Mouse (Mus musculus): ENCODE results near the gene Aldh3b2.
"Not testable (repeated sequence)": the region's sequence is repeated elsewhere in the genome, so short reads cannot be mapped to it uniquely, and the experiment has no call there.

Gene Aldh3b2

DNA sequence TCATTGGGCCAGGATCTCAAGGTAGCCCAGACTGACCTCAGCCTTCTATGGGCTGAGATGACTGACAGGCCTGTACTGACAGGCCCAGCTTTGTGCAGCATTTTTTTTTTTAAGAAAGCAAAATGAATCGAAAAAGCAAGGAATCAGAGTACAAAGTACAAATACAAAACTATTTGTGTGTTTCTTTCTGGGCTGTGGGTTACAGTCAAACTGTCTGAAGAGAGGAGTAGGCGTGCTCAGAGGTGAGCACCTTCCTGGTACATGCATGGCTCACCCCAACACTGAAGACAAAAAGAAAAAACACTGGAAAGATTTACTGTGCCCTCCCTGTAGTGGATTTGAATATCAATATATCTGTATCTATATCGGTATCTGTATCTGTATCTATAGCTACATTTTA, 24.3 kb upstream of the Aldh3b2 start:
- DNase-seq (ENCODE audit: low read depth, low spot score), result no peak

DNA sequence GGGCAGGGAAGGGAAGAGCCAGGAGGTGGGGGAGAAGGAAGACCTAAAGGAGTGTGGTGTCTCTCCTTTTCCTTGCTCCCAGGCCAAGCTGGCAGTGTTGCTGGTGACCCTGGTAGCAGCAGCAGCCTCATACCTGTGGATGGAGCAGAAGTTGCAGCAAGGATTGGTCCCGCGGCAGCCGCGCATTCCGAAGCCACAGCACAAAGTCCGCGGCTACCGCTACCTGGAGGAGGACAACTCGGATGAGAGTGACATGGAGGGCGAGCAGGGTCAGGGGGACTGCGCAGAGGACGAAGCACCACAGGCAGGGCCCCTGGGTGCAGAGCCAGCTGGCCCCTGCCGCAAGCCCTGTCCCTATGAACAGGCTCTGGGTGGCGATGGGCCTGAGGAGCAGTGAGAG, 23.6 kb upstream of the Aldh3b2 start:
- DNase-seq (ENCODE audit: low read depth, low spot score), result no peak

- no peak for DNase-seq (ENCODE audit: low read depth, low spot score)
These were observed 21.8 kb upstream of the Aldh3b2 start for GRCm38 (mm10) chr19:3950331-3950730.

DNA sequence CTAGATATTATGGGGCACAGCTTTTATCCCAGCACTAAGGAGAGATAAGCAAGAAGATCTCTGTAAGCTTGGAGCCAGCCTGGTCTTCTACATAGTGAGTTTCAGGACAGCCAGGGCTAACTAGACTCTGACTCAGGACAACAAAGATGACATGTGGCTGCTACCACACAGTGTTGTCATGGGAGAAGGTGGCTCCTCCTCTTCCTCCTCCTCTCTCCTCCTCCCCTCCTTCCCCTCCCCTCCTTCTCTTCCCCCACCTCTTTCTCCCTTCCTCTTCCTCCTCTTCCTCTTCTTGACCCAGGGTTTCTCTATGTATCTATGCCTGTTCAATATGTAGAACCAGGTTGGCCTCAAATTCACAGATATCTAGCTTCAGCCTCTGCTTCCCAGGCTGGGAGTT, 20.7 kb upstream of the Aldh3b2 start:
- DNase-seq (ENCODE audit: low read depth, low spot score), result no peak

DNA sequence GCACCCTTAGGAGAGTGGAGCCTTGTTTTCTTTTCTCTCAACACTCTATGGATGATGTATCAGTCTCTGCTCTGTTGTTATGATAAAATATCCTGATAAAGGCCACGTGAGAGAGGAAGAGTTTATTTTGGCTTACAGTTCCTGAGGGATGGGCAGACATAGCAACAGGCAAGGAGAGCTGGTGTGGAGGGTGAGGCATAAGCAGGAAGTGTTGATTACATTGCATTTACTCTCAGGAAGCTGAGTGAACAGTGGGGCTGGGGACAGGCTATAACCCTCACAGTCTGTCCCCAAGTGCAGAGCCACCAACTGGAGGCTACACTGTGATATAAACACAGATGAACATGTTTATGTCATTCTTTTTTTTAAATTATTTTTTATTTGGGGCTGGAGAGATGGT, 20.0 kb upstream of the Aldh3b2 start:
- DNase-seq (ENCODE audit: low read depth, low spot score), result no peak

DNA sequence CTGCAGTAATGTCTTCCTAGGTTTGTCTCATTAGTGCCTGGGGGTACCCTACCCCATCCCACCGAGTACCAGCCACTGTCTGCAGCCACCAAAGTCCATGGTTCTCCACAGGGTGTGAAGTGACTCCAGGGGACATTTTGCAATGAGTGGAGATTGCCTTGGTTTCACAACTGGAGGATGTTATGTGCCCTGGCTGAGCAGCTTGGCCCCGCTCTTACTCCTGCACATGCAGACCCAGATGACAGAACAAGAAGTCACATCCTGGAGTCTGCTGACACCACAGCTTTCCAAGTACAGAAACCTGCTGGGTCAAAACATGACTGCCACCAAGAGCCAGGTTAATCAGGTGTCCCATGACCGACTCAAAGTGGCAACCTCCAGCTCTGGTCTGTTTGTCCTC, 17.1 kb upstream of the Aldh3b2 start:
- no peak for DNase-seq (ENCODE audit: low read depth, low spot score)

- DNase-seq (ENCODE audit: low read depth, low spot score), result no peak
These were observed 16.3 kb upstream of the Aldh3b2 start for GRCm38 (mm10) chr19:3955804-3956203.

DNA sequence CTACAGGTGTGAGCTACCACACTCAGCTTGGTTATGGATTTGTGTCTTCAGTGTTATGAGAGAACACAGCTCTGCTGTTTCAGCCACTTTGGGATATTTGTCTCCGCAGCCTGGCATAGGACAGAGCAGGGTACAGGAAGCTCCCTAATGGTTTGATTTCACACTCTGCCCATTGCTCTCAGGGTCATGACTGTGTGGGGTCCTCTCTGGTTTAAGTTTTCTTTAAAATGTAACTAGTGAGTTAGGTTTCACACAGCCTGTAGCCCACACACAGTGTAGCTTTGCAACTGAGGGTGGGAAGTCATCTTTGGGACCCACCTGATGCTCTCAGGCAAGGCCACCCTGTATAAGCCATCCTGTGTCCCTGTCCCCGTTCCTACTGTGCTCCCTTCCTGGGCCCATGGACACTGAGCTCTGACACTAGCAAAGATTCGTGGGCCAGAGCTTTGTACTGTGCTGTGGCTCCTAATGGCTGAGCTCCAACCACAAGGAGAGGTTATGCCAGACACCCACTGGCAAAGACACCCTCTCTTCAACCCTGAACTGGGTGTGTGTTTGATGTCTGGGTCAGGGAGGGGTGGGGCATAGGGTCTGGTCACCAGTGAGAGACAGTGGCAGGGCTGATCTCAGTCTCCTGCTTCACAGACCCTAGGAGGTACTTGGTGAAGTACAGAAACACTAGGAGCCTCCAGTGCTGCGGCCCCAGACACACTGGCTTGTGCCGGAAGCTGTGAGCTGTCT, 14.7 kb upstream of the Aldh3b2 start:
- not testable (repeated sequence) for DNase-seq (ENCODE audit: low read depth, low spot score)

DNA sequence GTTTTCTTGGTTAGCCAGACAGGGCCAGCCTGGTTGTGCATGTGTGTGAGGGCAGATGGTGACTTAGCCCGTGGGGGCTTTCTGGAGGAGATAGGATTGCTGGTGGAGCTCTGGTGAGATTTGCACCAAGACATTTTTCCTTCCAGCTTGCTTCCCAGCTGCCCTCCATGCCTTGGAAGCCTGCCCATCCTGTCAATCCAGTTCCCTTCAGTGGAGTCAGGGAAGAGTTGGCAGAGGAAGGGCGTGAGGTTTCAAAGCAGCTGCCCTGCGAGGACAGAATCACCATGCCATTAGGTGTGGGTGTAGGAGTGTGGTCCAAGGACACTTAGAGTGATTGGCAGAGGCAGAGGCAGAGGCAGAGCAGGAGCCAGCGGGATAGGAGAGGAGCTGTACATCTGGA, 13.7 kb upstream of the Aldh3b2 start, which contains the start of gene Aldh3b3:
TSS of gene Aldh3b3 (plus strand) at position 176 of the 400 bp plus-strand sequence.
- DNase-seq (ENCODE audit: low read depth, low spot score), result no peak

- no peak for DNase-seq (ENCODE audit: low read depth, low spot score)
These were observed 13.1 kb upstream of the Aldh3b2 start for GRCm38 (mm10) chr19:3959030-3959429.

- no peak for DNase-seq (ENCODE audit: low read depth, low spot score)
These were observed 11.9 kb upstream of the Aldh3b2 start for GRCm38 (mm10) chr19:3960211-3960610.

- not testable (repeated sequence) for DNase-seq (ENCODE audit: low read depth, low spot score)
These were observed 10.3 kb upstream of the Aldh3b2 start for GRCm38 (mm10) chr19:3961805-3962204.

- no peak for DNase-seq (ENCODE audit: low read depth, low spot score)
These were observed 9.7 kb upstream of the Aldh3b2 start for GRCm38 (mm10) chr19:3962469-3962868.

DNA sequence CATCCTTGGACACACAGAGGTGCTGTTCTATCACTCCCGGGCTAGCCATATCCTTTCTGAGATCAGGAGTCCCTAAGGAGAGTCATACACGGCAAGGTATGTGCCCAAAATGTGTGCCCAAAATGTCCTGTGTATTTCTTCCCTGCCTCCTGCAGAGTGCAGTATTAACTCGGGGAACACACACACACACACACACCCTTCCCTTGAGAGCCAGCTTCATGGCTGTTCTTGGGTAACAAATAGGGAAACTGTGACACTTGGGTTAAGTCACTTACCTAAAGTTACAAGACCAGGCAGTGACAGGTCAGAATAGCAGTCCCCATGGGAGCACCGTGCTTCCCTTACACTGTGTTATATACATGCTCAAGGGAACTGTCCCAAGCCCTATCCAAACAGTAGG, 8.1 kb upstream of the Aldh3b2 start:
- no peak for DNase-seq (ENCODE audit: low read depth, low spot score)

GRCm38 (mm10) chr19:3966330-3967075, 5.6 kb upstream of the Aldh3b2 start:
- no peak for DNase-seq (ENCODE audit: low read depth, low spot score)

DNA sequence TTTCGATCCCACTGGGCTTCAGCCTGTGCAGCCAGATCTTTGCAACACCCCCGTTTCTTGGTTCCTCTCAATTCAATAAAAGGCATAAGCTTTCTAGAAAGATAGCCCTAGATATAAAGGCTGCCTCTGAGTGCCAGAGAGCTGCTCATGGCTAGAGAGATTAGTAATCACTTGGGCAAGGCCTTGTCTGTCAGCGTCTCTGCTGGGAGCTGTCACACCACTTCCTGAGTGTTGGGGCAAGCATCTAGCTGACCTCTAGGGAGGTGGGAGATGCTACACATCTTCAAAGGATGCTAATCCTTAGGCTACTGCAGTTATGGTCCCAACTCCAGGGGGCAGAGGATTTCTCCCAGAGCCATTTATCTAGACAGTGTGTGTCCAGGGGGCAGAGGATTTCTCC, 4.9 kb upstream of the Aldh3b2 start:
- no peak for DNase-seq (ENCODE audit: low read depth, low spot score)

DNA sequence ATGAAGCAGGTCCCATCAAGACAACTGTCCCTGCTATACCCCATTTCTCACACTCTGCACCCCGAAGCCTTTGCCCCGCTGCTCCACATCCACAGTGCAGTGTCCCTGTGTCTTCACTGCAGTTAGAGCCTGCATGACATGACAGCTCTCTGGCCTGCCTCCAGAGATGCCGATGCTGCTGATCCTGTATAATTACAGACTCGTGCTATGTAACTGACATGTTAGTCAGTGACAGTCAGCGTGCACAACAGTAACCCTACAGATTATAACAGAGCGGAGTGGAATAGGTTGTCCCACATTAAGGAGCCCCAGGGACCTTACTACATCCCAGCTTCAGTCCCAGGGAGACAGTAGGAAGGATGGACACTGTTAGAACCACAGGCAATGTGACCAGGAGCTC, 2.5 kb downstream of the Aldh3b2 start:
- not testable (repeated sequence) for DNase-seq (ENCODE audit: low read depth, low spot score)

- no peak for DNase-seq (ENCODE audit: low read depth, low spot score)
These were observed 3.7 kb downstream of the Aldh3b2 start for GRCm38 (mm10) chr19:3975866-3976265.

DNA sequence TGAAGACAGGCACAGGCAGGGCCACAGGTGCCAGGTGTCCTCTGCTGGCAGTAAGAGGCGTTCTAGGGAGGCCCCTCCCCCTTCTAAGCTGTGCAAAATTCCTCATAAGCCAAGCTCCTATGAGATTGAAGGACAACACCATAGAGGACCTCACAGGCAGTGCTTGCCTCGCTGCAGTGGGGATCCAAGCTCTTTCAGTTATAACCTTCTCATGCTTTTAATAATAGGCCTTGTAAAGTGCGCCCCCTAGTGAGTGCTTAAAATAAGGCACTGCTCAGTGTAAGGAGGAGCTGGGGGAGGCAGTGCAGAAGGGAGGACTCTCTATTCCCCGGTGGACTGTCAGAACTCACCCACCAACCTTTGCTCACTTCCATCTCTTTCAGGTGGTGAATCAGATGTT, 8.2 kb downstream of the Aldh3b2 start:
- peak; percentile 61 for DNase-seq (ENCODE audit: low read depth, low spot score)

DNA sequence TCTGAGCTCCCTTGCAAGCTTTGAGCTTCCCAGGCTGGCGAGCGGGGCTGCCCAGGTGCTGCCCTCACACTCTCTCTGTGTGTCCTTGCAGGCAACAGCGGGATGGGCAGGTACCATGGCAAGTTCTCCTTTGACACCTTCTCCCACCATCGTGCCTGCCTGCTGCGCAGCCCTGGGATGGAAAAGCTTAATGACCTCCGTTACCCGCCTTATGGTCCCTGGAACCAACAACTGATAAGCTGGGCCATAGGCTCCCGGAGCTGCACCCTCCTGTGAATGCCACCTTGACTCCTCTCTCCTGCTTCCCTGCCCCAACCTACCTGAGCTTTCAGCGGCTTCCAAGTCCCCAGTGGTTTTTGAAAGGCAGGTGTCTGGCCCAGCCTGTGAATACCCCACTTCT, 8.8 kb downstream of the Aldh3b2 start:
- no peak for DNase-seq (ENCODE audit: low read depth, low spot score)

- no peak for DNase-seq (ENCODE audit: low read depth, low spot score)
These were observed 11.5 kb downstream of the Aldh3b2 start for GRCm38 (mm10) chr19:3983527-3984200.

DNA sequence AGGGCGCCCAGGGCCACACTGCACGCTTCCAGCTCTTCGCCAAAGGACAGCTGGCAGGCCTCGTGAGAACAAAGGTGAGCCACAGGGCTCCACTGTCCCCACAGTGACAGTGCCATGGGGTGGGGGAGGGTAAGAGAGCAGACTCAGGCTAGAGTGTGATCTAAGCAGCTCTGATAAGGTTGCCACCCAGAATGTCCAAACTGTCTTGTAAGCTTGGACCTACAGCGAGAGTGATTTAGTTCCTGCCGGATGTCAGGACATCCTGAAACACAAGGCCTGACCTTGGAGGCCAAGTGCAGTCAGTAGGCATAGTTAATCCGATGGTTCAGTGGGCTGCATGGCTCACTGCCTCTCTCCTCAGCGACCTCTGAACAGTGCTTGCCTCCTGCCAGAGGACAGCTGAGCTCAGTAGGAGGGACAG, 13.1 kb downstream of the Aldh3b2 start:
- DNase-seq (ENCODE audit: low read depth, low spot score), result no peak

- no peak for DNase-seq (ENCODE audit: low read depth, low spot score)
These were observed 14.2 kb downstream of the Aldh3b2 start, which contains the start of gene Acy3 for GRCm38 (mm10) chr19:3986334-3986733. Gene Acy3, plus strand, starts transcription at chr19:3986570.

Data from c-Kit-negative CD71-positive TER-119-positive erythroid progenitor cells, embryonic 14.5 days (primary cell).